Mouse (Mus musculus) gastrocnemius, postnatal 4 days (tissue): ENCODE data around the gene Syk. TPM values are rescaled to one million over a fixed set of nuclear protein-coding genes. Genes with fewer than 3 reads are reported as not detected.

Source experiments
- DNase-seq, 2 experiments: peaks; one replicate each; pipeline ENCODE4 v3.0.0; 2021 to 2022; ENCODE audit warnings: low spot score in 2 of 2, mixed read lengths in 2 of 2
- total RNA-seq, 2 experiments: library from RNA; stranded (reverse); gene quantifications; 2 replicates each; pipeline ENCODE4 v1.2.3; 2021

Gene Syk
- total RNA-seq, 2 experiments from 2014 or later: 5.6 to 5.9 TPM

DNA sequence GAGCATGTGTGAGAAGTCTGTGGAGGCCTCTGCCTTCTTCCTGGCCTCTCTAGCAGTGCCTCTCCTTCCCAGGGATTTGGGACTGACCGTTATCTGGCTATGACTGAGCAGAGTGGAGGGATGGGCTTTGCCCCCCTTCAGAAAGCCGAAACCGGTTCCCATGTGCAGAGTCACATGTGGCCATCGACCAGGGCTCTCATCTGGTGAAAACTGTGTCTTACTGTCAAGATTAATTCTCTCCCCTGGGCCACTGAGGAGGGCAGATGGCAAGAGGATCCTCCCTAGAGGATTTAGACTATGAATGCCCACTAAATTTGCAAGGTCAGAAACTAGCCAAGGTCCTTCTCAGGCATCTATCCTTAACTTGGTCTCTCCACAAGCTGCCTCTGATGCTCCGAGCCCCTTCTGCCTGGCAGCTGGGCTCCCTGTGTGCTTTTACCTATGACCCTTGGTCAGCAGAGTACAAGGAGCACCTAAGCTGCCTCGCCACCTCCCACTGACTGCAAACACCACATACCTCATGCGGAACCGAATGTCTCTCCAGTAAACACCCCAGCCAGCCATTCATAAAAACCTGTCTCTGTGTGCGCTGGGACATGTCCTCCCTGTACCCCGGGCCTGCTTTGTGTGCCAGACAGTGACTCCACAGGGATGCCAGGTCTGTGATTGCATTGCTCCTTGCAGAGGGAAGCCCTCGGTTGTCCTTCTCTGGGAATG is 65.2 kb downstream of the Syk start:
- no peak for DNase-seq

DNA sequence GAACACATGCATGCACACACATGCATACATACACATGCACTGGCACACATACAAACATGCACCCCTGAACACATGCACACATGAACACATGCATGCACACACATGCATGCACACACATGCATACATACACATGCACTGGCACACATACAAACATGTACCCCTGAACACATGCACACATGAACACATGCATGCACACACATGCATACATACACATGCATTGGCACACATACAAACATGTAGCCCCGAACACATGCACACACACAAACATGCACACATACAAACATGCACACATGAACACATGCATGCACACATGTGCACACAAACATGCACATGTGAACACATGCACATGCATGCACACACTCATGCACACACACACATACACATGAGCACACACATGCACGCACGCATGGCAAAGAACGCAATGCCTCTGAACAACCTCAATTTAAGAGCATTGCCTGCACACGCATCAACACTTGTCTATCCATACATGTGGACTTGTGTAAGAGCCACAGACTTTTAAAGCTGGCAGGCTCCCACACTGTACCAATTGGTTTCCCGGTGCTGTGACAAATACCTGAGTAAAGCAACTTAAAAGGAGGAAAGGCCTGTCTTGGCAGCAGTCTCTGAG is 66.9 kb downstream of the Syk start:
- no peak for DNase-seq

DNA sequence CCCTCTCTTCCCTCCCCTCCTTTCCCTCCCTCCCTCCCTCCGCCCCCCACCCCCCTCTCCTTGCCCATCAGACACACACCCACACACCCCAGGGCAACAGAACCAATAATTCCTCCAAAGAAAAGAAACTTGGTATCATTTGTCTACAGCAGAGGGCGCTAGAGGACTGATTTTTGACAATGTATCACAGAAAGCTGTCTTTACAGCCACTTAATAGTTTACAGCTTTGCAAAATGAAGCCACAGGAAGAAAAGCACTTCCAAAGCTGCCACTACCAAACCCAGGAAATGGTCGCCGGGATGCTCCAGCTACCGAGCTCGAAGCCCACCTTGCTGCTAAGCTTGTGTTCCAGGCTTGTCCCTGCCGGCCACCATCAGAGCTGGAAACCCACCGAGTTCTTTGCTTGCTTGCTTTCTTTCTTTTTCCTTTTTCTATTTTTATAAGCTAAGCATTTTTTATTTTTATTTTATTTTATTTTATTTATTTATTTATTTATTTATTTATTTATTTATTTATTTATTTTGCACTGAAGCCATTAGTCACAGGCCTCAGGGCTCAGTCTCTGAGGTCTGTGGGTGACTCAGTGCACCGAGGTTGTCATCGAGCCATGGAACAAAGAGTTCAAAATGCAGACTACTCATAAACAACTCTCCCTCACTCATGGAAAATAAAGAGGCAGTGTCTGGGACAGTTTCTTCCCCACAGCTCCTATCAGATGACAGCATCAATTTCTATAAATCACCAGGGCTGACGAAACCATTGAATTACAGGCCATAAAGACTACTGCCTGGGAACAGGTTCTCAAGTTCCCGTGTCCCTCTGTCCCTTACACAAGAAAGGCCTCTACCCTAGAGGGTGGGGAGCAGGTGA is 68.6 kb downstream of the Syk start:
- peak; percentile 27 to 31 for DNase-seq

DNA sequence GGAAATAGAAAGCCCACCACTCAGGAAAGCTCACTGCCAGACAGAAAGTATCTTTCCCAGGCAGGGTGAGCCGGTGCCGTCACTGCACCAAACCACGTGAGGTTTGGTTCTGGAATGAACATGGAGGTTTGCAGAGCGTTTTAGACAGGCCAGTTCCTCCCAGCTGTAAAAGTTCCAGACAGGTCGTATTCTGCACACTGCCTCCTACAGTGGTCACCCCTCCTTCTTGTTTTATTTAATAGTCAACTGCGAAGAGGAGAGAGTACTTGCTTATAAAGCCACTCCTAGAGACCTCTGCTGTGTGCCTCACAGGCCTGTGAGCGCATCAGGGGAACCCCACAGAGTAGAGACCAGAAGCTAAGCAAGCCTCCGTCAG is 69.3 kb downstream of the Syk start:
- DNase-seq: no peak

DNA sequence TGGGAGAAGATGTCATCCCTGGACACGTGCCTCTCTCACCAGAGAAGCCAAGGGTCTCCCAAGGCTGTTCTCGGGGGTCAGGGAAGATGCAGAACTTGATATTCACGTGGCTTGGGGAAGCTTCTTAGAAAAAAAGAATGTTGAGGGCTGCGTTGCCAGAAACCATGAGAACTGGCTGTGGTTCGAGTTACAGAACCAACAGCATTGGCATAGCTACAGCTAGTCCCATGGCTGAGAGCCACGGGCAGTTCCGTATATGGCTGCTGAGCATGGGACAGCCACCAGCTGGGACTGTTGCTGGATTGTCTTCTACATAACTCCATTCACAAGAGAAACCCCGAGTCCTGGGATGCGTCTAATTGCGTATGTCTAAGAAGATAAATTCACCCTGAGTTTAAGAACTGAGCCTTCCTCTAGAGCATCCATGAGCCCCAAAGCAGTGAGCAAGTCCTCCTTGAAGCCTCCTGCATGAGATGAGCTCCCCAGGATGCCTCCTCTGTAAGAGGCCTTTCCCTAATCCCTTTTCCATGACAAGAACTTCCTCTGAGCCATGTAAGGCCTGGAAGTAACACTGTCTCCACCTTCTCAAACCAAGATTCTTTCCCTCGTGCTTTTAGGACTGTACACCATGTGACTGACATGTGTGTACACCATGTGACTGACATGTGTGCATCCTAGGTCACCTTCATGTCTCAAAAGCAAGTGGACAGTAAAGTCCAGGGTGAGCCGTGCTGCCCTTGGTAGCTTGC is 71.3 kb downstream of the Syk start:
- DNase-seq: peak in 1 of 2 experiments; percentile 25

- no peak for DNase-seq
Observed at GRCm38 (mm10) chr13:52654830-52655308, 71.9 kb downstream of the Syk start.

GRCm38 (mm10) chr13:52657966-52658365 is 75.0 kb downstream of the Syk start:
- no peak for DNase-seq

- DNase-seq: peak in 1 of 2 experiments; percentile 49
Observed at GRCm38 (mm10) chr13:52658477-52658876, 75.5 kb downstream of the Syk start.

GRCm38 (mm10) chr13:52659171-52659665 is 76.2 kb downstream of the Syk start:
- no peak for DNase-seq

GRCm38 (mm10) chr13:52669889-52670288 is 86.9 kb downstream of the Syk start:
- DNase-seq: no peak

GRCm38 (mm10) chr13:52673272-52673671 is 90.3 kb downstream of the Syk start:
- DNase-seq: no peak

DNA sequence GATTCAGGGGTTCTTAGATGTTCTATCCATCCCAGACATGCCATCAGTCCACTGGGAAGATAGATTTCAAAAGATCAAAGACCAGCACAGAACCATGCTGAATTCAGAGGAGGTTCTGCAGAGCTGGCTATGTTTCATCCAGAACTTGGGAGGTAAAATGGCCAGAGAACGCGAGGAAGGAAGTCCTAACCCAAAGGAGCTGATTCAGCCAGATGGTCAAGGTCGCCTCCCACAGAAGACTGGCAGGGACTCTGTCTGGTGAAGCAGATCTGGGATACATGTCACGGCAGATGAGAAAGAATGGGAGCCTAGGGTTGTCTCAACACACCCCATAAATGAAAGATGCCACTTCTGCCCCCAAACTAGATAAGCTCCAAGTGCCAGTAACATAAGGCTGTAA is 90.9 kb downstream of the Syk start:
- DNase-seq: no peak

- DNase-seq: no peak
Observed at GRCm38 (mm10) chr13:52674839-52675238, 91.9 kb downstream of the Syk start.

GRCm38 (mm10) chr13:52675526-52676294 is 92.7 kb downstream of the Syk start:
- no peak for DNase-seq

DNA sequence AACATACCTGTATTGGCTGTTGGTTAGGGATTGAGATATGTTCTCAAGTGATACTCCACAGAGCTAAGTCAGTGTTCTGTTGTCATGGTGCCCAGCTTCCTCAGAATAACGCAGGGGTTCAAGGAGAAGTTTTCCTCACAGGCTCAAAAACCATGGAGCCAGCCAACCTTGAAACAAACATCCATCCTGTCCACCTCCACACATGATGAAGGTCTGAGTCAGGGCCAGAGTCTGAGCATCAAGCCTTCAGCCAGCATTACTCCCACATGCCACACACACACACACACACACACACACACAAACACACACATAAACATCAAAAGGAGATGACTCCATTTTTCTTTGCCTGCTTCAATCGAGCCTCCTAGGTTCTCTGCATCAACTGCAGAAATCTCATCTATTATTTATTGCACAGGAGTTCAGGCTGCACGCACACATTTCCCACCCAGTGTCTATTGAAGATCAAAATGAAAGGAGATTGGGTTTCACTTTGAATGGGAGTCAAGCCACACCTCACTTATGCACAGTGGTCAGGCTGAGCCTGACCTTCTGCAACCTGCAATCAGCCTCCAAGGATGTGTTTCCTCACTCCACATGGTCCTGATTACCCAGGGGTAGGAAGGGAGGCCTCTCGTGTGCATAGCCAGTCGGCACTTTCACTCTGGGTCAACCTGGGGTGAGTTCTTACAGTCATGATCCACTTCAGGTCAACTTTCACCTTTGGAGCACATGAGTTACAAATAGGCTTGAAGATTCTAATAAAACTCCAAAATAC is 93.9 kb downstream of the Syk start:
- DNase-seq: no peak

GRCm38 (mm10) chr13:52679906-52680305 is 96.9 kb downstream of the Syk start:
- DNase-seq: no peak

- no peak for DNase-seq
Observed at GRCm38 (mm10) chr13:52682107-52682506, 99.1 kb downstream of the Syk start.

DNA sequence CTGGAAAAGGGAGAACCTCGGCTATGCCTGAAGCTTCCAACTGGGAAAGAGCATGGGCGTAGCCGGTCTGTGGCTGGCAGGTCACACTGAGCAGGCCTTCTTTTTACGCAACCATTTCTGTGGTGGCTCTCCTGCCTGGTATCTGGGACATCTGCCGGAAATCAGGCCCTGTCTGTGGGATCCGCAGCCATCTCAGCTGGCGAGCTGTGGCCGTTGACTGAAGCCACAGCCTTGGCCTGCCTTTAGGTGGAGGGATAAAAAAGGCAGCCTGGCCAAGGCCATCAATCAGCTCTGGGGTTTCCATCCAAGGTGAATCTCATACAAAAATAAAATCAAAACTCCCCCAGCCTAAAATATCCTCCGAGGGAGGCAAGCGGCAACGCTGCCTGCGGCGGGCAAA is 107.5 kb downstream of the Syk start:
- no peak for DNase-seq

GRCm38 (mm10) chr13:52692311-52692710 is 109.3 kb downstream of the Syk start:
- DNase-seq: no peak
